Mouse (Mus musculus): Measurements from ENCODE around the gene Prdm9.
A peak's percentile ranks its signal among the peaks of the same experiment; 100 is the strongest.
"Not testable (repeated sequence)": the region's sequence is repeated elsewhere in the genome, so short reads cannot be mapped to it uniquely, and the experiment has no call there.

Prdm9 gene

GRCm38 (mm10) chr17:15564014-15564927 lies at the start of gene Prdm9:
Gene Prdm9 (minus strand): TSS chr17:15564354.
- peak; percentile 100 for ATAC-seq (ENCODE audit: low TSS enrichment)

DNA sequence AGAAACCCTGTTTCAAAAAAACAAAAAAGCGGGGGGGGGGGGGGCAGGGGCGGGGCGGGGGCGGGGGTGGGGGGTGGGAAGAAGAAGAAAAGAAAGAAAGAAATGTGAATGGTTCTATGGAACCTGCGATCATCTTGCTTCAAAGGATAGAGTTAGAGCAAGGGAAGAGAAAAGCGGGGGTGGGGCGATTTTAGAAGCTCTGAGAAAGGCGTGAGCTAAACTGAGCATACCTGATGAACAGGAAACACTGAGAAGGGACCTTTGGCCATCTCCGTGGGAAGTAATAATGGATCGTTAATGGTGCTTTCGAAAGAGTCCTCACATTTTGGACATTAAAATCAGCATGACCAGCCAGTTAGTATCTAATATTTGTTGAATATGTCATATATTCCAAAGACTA lies 35.3 kb upstream of the Prdm9 start:
- ATAC-seq (ENCODE audit: low TSS enrichment) = no peak

GRCm38 (mm10) chr17:15591216-15591881 lies 27.2 kb upstream of the Prdm9 start:
- ATAC-seq (ENCODE audit: low TSS enrichment) = no peak

DNA sequence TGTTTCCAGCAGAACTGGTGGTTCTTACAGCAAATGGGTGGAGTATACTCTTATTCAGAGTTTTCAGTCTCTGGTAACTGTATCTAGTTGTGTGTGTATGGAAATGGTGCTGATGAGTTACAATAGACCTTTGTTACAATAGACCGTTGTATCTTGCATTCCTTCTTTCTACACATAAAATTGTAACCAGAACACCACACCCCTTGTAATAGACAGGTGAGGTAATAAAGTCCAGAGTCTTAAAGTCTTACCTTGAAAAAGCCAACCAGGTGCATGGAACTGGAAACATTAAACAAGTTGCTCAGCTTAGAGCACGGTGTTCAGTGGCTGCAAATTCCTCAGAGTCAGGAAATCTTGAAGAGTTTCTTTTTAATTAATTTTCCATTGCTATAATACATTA lies 24.0 kb upstream of the Prdm9 start:
- ATAC-seq (ENCODE audit: low TSS enrichment) = no peak

DNA sequence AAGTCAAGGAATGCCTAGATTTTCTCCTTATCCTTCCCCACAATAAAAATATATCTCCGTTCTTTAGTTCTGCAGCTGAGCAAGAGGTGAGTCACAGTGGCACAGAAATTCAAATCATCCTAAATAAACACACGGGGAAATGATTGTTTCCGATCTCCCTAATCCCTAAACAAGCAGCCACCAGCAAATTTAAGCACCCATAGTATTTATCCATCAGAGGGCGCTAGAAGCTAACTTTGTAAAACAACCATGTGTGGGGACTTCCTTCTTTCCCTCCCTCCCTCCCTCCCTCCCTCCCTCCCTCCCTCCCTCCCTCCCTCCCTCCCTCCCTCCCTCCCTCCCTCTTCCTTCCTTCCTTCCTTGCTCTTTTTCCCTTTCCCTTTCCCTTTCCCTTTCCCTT lies 21.5 kb upstream of the Prdm9 start:
- no peak for ATAC-seq (ENCODE audit: low TSS enrichment)

DNA sequence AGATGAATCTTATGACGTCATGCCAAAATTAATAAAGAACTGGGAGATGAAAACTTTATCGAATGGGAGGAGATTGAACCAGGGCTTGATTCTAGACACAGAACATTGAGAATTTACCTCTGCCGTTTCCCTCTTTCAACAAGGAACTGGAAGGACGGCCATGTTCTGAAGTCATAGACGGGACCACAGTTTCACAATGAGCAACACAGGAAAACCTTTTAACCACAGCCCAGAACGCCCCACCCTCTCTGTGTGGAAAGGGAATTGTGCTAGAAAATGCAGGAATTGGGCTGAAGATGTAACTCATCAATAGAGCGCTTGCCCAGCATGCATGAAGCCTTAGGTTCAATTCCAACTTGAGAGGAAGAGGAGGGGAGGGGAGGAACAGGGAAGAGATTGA lies 18.9 kb upstream of the Prdm9 start:
- no peak for ATAC-seq (ENCODE audit: low TSS enrichment)

DNA sequence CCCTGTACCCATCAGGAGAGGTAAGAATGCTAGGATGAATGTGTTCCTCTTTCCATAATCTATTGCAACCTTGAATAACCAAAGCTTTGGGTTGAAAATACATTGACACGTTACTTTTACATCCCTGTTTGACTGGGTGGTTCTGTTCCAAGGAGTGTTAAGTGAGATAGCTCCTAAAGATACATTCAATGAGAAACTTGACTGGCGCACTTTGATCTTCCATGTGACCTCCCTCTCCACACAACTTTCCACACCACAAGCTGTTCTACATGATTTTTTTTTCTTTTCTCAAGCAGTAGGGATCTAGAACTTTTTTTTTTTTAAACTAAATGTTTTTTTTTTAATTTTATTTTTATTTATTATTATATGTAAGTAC lies 15.9 kb upstream of the Prdm9 start:
- no peak for ATAC-seq (ENCODE audit: low TSS enrichment)

DNA sequence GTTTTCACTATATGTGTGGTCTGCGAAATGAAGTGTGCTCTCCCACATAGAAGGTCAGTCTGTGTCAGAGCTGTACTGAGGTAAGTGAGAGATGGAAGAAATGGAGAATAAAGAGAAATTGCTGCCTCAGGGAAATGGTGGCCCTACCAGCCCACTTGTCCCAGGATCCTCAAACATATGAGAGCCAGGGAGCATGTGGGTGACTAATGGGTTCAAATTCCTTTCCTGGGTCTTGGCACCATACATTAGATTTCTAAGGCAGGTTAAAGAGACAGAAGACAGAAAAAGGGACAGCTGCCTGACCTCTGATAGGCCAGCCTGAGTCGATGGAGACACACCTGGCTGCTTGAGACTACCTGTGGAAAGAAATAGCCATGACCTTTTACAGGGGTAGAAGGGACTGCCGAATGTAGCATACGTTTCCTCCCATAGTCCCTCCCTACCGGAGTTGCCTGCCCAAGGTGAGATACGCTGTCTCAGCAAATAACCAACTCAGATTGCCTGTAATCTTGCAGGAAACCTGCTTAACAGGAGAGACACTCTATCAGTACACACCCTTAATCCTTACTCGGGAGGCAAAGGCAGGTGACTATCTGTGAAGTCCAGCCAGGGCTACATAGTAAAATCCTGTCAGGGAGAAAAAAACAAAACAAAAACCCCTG lies 15.4 kb upstream of the Prdm9 start:
- no peak for ATAC-seq (ENCODE audit: low TSS enrichment)

GRCm38 (mm10) chr17:15577291-15577694 lies 13.1 kb upstream of the Prdm9 start:
- ATAC-seq (ENCODE audit: low TSS enrichment) = no peak

GRCm38 (mm10) chr17:15575056-15575455 lies 10.9 kb upstream of the Prdm9 start:
- no peak for ATAC-seq (ENCODE audit: low TSS enrichment)

- ATAC-seq (ENCODE audit: low TSS enrichment) = no peak
These were observed 2.8 kb upstream of the Prdm9 start for GRCm38 (mm10) chr17:15566908-15567307.

GRCm38 (mm10) chr17:15564928-15565300 lies 760 bp upstream of the Prdm9 start:
- ATAC-seq (ENCODE audit: low TSS enrichment) = no peak

DNA sequence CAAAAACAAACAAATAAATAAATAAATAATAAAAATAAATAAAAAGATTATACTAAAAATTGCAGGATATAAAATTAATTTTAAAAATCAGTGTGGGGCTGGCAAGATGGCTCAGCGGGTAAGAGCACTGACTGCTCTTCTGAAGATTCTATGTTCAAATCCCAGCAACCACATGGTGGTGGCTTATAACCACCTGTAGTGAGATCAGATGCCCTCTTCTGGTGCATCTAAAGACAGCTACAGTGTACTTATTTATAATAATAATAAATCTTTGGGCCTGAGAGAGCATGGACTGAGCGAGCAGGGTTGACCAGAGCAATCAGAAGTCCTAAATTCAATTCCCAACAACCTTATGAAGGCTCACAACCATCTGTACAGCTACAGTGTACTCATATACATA lies 4.2 kb downstream of the Prdm9 start:
- ATAC-seq (ENCODE audit: low TSS enrichment) = no peak

- no peak for ATAC-seq (ENCODE audit: low TSS enrichment)
These were observed 14.4 kb downstream of the Prdm9 start for GRCm38 (mm10) chr17:15549713-15550112.

GRCm38 (mm10) chr17:15546440-15546839 lies 17.7 kb downstream of the Prdm9 start:
- no peak for ATAC-seq (ENCODE audit: low TSS enrichment)

DNA sequence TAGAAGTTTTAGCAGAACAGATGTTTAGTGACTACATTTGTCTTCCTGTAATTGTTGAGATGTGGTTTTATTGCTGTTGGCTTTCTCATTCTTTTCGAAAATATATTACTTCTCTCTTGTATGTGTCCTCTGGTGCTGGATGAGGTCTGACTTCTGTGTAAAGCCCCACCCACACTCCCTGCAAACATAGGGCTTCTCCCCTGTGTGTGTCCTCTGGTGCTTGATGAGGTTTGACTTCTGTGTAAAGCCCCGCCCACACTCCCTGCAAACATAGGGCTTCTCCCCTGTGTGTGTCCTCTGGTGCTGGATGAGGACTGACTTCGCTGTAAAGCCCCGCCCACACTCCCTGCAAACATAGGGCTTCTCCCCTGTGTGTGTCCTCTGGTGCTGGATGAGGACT lies 20.3 kb downstream of the Prdm9 start:
- ATAC-seq (ENCODE audit: low TSS enrichment) = not testable (repeated sequence)

- ATAC-seq (ENCODE audit: low TSS enrichment) = no peak
These were observed 23.8 kb downstream of the Prdm9 start for GRCm38 (mm10) chr17:15540309-15540708.

DNA sequence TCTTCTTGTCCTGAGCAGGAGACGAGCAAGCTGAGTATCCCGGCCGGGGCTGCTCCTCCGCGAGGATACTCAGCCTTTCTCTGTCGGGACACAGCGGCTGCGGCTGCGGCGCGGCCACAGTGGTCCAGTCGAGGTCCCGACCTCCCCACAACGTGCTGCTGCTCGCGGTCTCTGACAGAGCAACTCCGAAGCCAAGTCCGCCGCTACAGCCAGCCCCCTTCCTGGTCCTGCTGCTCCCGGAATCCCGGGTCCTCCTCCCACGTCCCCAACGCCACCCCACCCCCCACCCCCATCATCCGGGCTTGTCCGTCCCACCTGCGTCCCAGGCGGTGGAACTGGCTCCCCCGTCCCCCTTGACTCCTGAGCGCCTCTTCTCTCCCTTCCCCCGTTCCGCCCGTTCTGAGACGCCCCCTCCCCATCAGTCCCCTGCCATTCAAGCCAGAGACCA lies 27.7 kb downstream of the Prdm9 start:
- ATAC-seq (ENCODE audit: low TSS enrichment) = no peak

- no peak for ATAC-seq (ENCODE audit: low TSS enrichment)
These were observed 28.2 kb downstream of the Prdm9 start for GRCm38 (mm10) chr17:15535943-15536342.

DNA sequence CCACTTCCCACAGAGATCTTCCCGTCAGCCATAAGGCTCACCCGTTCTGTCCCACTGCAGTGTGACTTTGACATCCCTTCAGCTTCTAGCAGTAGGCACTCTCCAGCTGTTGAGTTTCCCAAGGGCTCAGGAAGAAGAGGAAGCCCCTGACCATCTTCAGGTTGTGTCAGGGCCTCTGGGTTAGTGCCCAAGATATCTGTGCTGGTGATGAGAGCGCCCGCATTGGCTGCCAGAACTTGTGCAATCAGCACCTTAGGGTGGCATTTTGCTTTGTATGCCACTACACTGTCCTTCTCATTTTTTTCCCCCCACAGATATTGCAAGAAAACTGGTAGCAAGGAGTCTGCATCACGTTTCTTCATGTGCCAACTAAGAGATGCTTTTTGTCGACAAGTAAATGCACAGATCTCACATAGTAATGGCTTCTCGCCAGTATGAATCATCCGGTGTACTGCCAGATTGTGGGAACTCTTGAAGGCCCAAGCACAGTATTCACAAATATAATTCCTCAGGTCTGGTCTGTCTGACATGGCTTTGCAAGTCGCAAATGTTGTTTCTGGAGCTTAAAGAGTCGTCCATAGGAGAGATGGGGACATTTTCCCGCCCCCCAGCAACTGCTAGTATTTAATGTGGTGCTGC lies 28.9 kb downstream of the Prdm9 start:
- ATAC-seq (ENCODE audit: low TSS enrichment) = peak; percentile 88

GRCm38 (mm10) chr17:15530141-15530540 lies 34.0 kb downstream of the Prdm9 start:
- ATAC-seq (ENCODE audit: low TSS enrichment) = peak; percentile 52; the same call in 1 of the 2 replicates

- ATAC-seq (ENCODE audit: low TSS enrichment) = no peak
These were observed 35.3 kb downstream of the Prdm9 start for GRCm38 (mm10) chr17:15528887-15529286.

Data from frontal cortex, adult (tissue).